Mouse (Mus musculus) limb, embryonic 14.5 days (tissue): ENCODE measurements at regions not wholly inside any gene's neighbourhood (a gene's known extent, or its start where the extent isn't known, plus 50 kb on each side); places are given as distances from the start of the nearest gene placed in this dataset.

ENCODE experiments used
- ATAC-seq: fragments of 200-750 bp; cut with Nextera tagmentation; 2 replicates; pipeline ENCODE4 v1.8.0; 2017; ENCODE audit warnings: low read depth, moderate number of reproducible peaks, moderate TSS enrichment; ENCODE audit not compliant: low FRiP score
- DNase-seq: peaks from one replicate; pipeline ENCODE4 v3.0.0-alpha.2; 2015; ENCODE audit warnings: low spot score
- H3K27ac ChIP-seq: fragments of 300-500 bp; sonication (generic); replicated peaks from 2 replicates; pipeline ENCODE4 v1.5.1; 2014; ENCODE audit warnings: low read depth, mild to moderate bottlenecking, low read length, moderate library complexity, mixed read lengths
- H3K27me3 ChIP-seq: fragments of 300-500 bp; sonication (generic); 2 replicates; pipeline ENCODE4 v1.6.1; 2014; ENCODE audit warnings: low read length, mixed read lengths; ENCODE audit not compliant: control insufficient read depth, insufficient read depth
- H3K36me3 ChIP-seq: fragments of 300-500 bp; sonication (generic); 2 replicates; pipeline ENCODE4 v1.6.1; 2014; ENCODE audit warnings: mild to moderate bottlenecking, low read length, moderate library complexity, mixed read lengths; ENCODE audit not compliant: control insufficient read depth, insufficient read depth
- H3K4me1 ChIP-seq: fragments of 300-500 bp; sonication (generic); 2 replicates; pipeline ENCODE4 v1.6.1; 2014; ENCODE audit warnings: antibody characterized with exemption, low read length, mixed read lengths; ENCODE audit not compliant: control insufficient read depth, insufficient read depth
- H3K4me2 ChIP-seq: fragments of 300-500 bp; sonication (generic); replicated peaks from 2 replicates; pipeline ENCODE4 v1.6.1; 2014; ENCODE audit warnings: low read depth, mild to moderate bottlenecking, low read length, moderate library complexity; ENCODE audit not compliant: severe bottlenecking
- H3K4me3 ChIP-seq: fragments of 300-500 bp; sonication (generic); replicated peaks from 2 replicates; pipeline ENCODE4 v1.5.1; 2014; ENCODE audit warnings: low read length
- H3K9ac ChIP-seq: fragments of 300-500 bp; sonication (generic); 2 replicates; pipeline ENCODE4 v1.6.1; 2014; ENCODE audit warnings: mild to moderate bottlenecking, low read depth, low read length, moderate library complexity; ENCODE audit not compliant: severe bottlenecking
- H3K9me3 ChIP-seq: fragments of 300-500 bp; sonication (generic); 2 replicates; pipeline ENCODE4 v1.6.1; 2016; ENCODE audit warnings: low read length; ENCODE audit not compliant: control insufficient read depth
- POLR2A ChIP-seq: fragments of 200-500 bp; IDR thresholded peaks from 2 replicates; pipeline ENCODE4 v1.8.0; 2012; ENCODE audit warnings: inconsistent platforms, mild to moderate bottlenecking, moderate library complexity, borderline replicate concordance; ENCODE audit not compliant: insufficient read depth, insufficient read length; ENCODE audit errors: extremely low read depth
- WGBS: fragments of 180-500 bp; shearing (Covaris S2); extraction: QIAGEN DNeasy Blood & Tissue Kit; methylation state at CpG from one replicate; pipeline ENCODE4 v1.1.7; 2014; 5-methylcytosine and 5-hydroxymethylcytosine counted together

GRCm38 (mm10) chr10:106058050-106058449 is 216.9 kb upstream of the Mettl25 start:
- no peak for ATAC-seq
- 87% methylated on average over 5 of the region's 5 CpGs for WGBS
- TF ChIP-seq POLR2A = no peak
- H3K27ac ChIP-seq = no peak overlapping the region
- H3K4me1 ChIP-seq = no peaks in the 10 kb centered on the region
- H3K9me3 ChIP-seq = no peaks in the 10 kb centered on the region
- no peaks in the 10 kb centered on the region for H3K36me3 ChIP-seq
- no peak overlapping the region for H3K4me2 ChIP-seq
- H3K4me3 ChIP-seq = no peak overlapping the region
- H3K27me3 ChIP-seq = no peaks in the 10 kb centered on the region
- no peak overlapping the region for H3K9ac ChIP-seq
- no peak for DNase-seq

DNA sequence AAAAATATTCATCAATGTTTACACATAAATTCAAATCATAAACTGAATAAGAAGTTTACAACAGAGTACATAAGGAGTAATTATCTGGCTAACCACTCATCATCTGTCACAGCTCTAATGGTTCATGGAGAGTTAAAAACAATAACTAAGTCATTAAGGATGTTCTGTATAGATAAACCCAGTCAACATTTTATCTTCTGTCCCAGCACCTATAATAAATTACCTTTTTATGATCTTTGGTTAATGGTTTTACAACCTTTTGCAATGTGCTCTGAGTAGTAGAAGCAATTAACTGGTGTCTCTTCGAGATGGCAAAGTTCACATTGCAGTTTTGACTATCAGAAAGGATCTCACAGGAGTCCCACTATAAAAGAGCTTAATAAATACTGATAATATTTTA is 197.3 kb upstream of the Mettl25 start:
- Histone ChIP-seq H3K4me1 (no peaks in the 10 kb centered on the region), H3K9ac (no peak overlapping the region), H3K9me3 (no peaks in the 10 kb centered on the region), H3K27ac (no peak overlapping the region), H3K27me3 (no peaks in the 10 kb centered on the region), H3K4me2 (no peak overlapping the region), H3K36me3 (no peaks in the 10 kb centered on the region), H3K4me3 (no peak overlapping the region)
- no peak for ATAC-seq
- TF ChIP-seq POLR2A = no peak
- no peak for DNase-seq
- WGBS = 17% methylated on average over 1 of the region's 1 CpGs

DNA sequence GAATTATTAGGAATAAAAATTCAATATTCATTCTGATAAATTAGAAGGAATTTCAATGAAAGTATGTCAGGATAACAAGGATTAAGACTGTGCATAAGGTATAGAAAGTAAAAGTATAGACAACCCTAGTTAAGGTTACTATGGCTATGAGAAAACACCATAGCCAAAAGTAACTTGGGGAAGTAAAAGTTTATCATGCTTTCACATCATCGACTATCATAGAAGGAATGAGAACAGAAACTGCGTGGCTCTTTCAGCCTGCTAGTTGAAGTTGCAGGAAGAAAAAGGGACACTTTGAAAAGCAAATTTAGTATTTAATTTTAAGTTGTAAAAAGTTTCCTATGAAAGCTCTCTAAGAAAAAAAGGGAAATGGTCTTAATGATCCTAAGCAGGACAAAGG is 196.9 kb upstream of the Mettl25 start:
- 87% methylated on average over 2 of the region's 2 CpGs for WGBS
- Histone ChIP-seq H3K4me3 (no peak overlapping the region), H3K36me3 (no peaks in the 10 kb centered on the region), H3K27ac (no peak overlapping the region), H3K4me2 (no peak overlapping the region), H3K27me3 (no peaks in the 10 kb centered on the region), H3K4me1 (no peaks in the 10 kb centered on the region), H3K9me3 (no peaks in the 10 kb centered on the region), H3K9ac (no peak overlapping the region)
- DNase-seq = no peak
- ATAC-seq = no peak
- TF ChIP-seq POLR2A = no peak

- H3K9ac ChIP-seq = no peak overlapping the region
- no peaks in the 10 kb centered on the region for H3K27me3 ChIP-seq
- H3K9me3 ChIP-seq = no peaks in the 10 kb centered on the region
- no peak overlapping the region for H3K4me3 ChIP-seq
- ATAC-seq (no peak), DNase-seq (no peak)
- H3K27ac ChIP-seq = no peak overlapping the region
- 86% methylated on average over 4 of the region's 4 CpGs for WGBS
- H3K4me1 ChIP-seq = no peaks in the 10 kb centered on the region
- no peak overlapping the region for H3K4me2 ChIP-seq
- H3K36me3 ChIP-seq = no peaks in the 10 kb centered on the region
- no peak for TF ChIP-seq POLR2A
Observed at GRCm38 (mm10) chr10:106033416-106033815, 192.2 kb upstream of the Mettl25 start.

DNA sequence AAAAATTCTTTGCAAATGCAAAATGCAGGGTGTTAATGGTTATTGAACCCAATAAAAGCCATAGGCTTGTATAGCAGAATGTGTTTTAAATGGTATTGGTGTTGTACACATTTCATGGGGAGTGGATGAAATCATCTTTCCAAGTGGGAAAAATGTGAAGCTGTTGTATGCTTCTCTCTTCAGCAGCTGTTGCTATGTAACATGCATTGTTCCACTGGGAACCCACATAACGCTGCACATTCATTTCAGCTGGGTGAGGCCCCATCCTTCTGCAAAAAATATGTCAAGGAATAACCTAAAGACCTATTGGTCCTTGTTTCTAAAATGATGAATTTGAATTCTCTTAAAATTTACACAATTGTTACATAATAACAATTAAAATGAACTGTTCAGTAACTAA is 183.5 kb upstream of the Mettl25 start:
- H3K9me3 ChIP-seq = no peaks in the 10 kb centered on the region
- no peak overlapping the region for H3K27ac ChIP-seq
- H3K9ac ChIP-seq = no peak overlapping the region
- H3K27me3 ChIP-seq = no peaks in the 10 kb centered on the region
- H3K4me2 ChIP-seq = no peak overlapping the region
- DNase-seq = no peak
- no peak for TF ChIP-seq POLR2A
- H3K4me1 ChIP-seq = no peaks in the 10 kb centered on the region
- H3K4me3 ChIP-seq = no peak overlapping the region
- 65% methylated on average over 1 of the region's 1 CpGs for WGBS
- ATAC-seq = peak; percentile 62; the same call in 1 of the 2 replicates
- H3K36me3 ChIP-seq = no peaks in the 10 kb centered on the region

GRCm38 (mm10) chr10:106023639-106024215 is 182.5 kb upstream of the Mettl25 start:
- Histone ChIP-seq H3K9ac (no peak overlapping the region), H3K36me3 (no peaks in the 10 kb centered on the region), H3K4me1 (no peaks in the 10 kb centered on the region), H3K4me3 (no peak overlapping the region), H3K27me3 (no peaks in the 10 kb centered on the region), H3K27ac (no peak overlapping the region), H3K9me3 (no peaks in the 10 kb centered on the region), H3K4me2 (no peak overlapping the region)
- TF ChIP-seq POLR2A = no peak
- WGBS = 45% methylated on average over 9 of the region's 9 CpGs
- DNase-seq (no peak), ATAC-seq (no peak)
